Comparison of ENCODE assay signal across 9 mouse cellular contexts in the genomic region with DNA sequence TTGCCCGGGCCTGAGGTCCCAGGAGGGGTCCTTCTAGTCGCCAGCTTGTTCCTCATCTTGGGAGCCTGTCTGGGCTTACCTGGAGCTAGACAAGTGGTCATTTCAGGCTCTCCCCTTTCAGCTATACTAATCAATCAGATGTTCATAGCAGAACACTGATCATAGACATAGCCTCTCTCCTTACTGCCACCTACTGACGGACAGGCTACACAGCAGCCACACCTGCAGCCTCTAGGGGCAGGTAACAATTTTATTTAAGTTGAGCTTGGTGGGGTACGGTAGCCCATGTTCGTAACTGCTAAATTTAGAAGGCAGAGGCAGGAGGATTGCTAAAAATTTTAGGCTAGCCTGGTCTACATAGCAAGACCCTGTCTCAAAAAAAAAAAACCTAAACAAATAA.
DNase-seq lines count a peak whose midpoint lies in the region; ATAC-seq and TF ChIP-seq lines count a peak whose summit lies in the region.
"Had no signal": no experiment of that assay in that cellular context is flagged by ENCODE, and none has a peak within 500 bp of the region (broad histone marks: within the 10 kb centered on the region; RNA-seq: fewer than 3 reads in every experiment).

No protein-coding gene starts in this region.

- H3K4me2 ChIP-seq in kidney, embryonic 15.5 days = no peak overlapping the region
- H3K4me2 ChIP-seq in CH12.LX (ENCODE audit: insufficient read depth, low read depth, poor library complexity, severe bottlenecking) = no peak overlapping the region
- H3K4me2 ChIP-seq: stomach, embryonic 15.5 days had no signal

- CTCF ChIA-PET in Patski (lab: Charles Lee) = interaction anchor here (1.1 to 1.7 kb wide), 5 partner anchors 8 to 217 kb away, joined by 3 to 16 read pairs (median 3); no protein-coding TSS in a partner anchor

- no peaks in the 10 kb centered on the region for H3K79me2 ChIP-seq in CH12.LX (replicated peaks; ENCODE audit: control insufficient read depth, extremely low read depth, insufficient read depth, poor library complexity, severe bottlenecking)

- dilution Hi-C loops in CH12.LX (cut with MboI; ENCODE audit: extremely low pct_ligation_motif_present, extremely low pct_unique_long_range_greater_than_20kb, low sequenced_read_pairs) = no loop called here

- no peaks in the 10 kb centered on the region for H3K27me3 ChIP-seq in kidney, embryonic 15.5 days
- H3K27me3 ChIP-seq in CH12.LX (replicated peaks) (no peaks in the 10 kb centered on the region), Patski (no peaks in the 10 kb centered on the region)
- H3K27me3 ChIP-seq: stomach, embryonic 15.5 days had no signal

- no peaks in the 10 kb centered on the region for H3K36me3 ChIP-seq in kidney, embryonic 15.5 days
- H3K36me3 ChIP-seq in CH12.LX (replicated peaks in 1 of 2; ENCODE audit: control insufficient read depth in 1 of 2, insufficient read depth in 1 of 2, low read length in 1 of 2) = no peaks in the 10 kb centered on the region
- H3K36me3 ChIP-seq: stomach, embryonic 15.5 days had no signal

- H3K27ac ChIP-seq in kidney, embryonic 15.5 days = no peak overlapping the region
- H3K27ac ChIP-seq in CH12.LX (ENCODE audit: insufficient read depth, low read depth) = no peak overlapping the region
- H3K27ac ChIP-seq: stomach, embryonic 15.5 days had no signal

- intact Hi-C loops in heart, postnatal 25 days (cut with DNase I) = no loop called here

- H3K4me3 ChIP-seq in kidney, embryonic 15.5 days (replicated peaks) = no peak overlapping the region
- H3K4me3 ChIP-seq in CH12.LX (replicated peaks in 1 of 3; ENCODE audit: low read depth in 2 of 3, low read length in 2 of 3, poor library complexity in 1 of 3) = no peak overlapping the region
- H3K4me3 ChIP-seq: stomach, embryonic 15.5 days had no signal

- no peak for ATAC-seq in kidney, embryonic 15.5 days (replicated peaks; ENCODE audit: low FRiP score)
- ATAC-seq in Patski = no peak

- H3K4me1 ChIP-seq in kidney, embryonic 15.5 days = 0 out of 2 replicates have a peak, but pooled peaks cover 1% of the 10 kb centered on the region
- peaks cover 0 to 31% of the 10 kb centered on the region in 2 experiments; a peak in 2 of 4 replicates for H3K4me1 ChIP-seq in CH12.LX (ENCODE audit: control insufficient read depth in 1 of 2, insufficient read depth in 2 of 2)

- no peak overlapping the region for H3K9ac ChIP-seq in kidney, embryonic 15.5 days
- no peak overlapping the region for H3K9ac ChIP-seq in CH12.LX (ENCODE audit: insufficient read depth, low read depth)
- H3K9ac ChIP-seq: stomach, embryonic 15.5 days had no signal

- TF ChIP-seq CTCF in CH12.LX (conservative IDR thresholded peaks at IDR 0.05 in 1 of 2, IDR thresholded peaks at IDR 0.05 in 1 of 2; ENCODE audit: low read depth in 2 of 2, low read length in 2 of 2) = peak; percentile 59 to 81
- peak; percentile 59 for TF ChIP-seq CTCF in Patski (IDR thresholded peaks at IDR 0.05)

- H3K9me3 ChIP-seq in kidney, embryonic 15.5 days (replicated peaks) = no peaks in the 10 kb centered on the region
- H3K9me3 ChIP-seq in CH12.LX (replicated peaks; ENCODE audit: low read length) = no peaks in the 10 kb centered on the region
- H3K9me3 ChIP-seq: stomach, embryonic 15.5 days had no signal

- DNase-seq in kidney, adult 9 months = peak; percentile 17
- DNase-seq in CH12.LX (ENCODE audit: extremely low read depth) (peak; percentile 34), Patski (ENCODE audit: low read depth, low spot score) (no peak)
- DNase-seq in kidney, postnatal 36 days = peak; percentile 14 to 48
- no peak for DNase-seq in heart, postnatal 25 days (ENCODE audit: low spot score)
- DNase-seq in spleen, adult 18-20 months = no peak
- no peak for DNase-seq in right cerebral cortex, postnatal 25 days

- WGBS in kidney, embryonic 15.5 days = 46% methylated on average over 5 of the region's 5 CpGs

- POLR2A ChIA-PET in Patski (lab: Charles Lee) = no interaction called here

- in situ Hi-C loops in CH12.LX (cut with MboI; ENCODE audit: low pct_ligation_motif_present, low pct_unique_long_range_greater_than_20kb, low sequenced_read_pairs) = loop anchor here (25.0 kb wide), 1 partner anchor 420 kb away; no protein-coding TSS in a partner anchor
- in situ Hi-C loops in Patski (cut with MboI; ENCODE audit: low pct_unique_long_range_greater_than_20kb) = loop anchor here (25.0 kb wide), 1 partner anchor 420 kb away; no protein-coding TSS in a partner anchor

- no peak for TF ChIP-seq POLR2A in CH12.LX (IDR thresholded peaks at IDR 0.05; ENCODE audit: low read depth, low read length)

- TF ChIP-seq RAD21 in CH12.LX (IDR thresholded peaks at IDR 0.05; ENCODE audit: low read depth, low read length) = no peak; the same call in none of the 2 replicates

- no peak for TF ChIP-seq EP300 in CH12.LX (IDR thresholded peaks at IDR 0.05; ENCODE audit: low read length)

TF ChIP-seq in CH12.LX, 34 proteins besides CTCF, POLR2A, EP300 and RAD21:
- TF ChIP-seq MAX (IDR thresholded peaks at IDR 0.05; ENCODE audit: low read length) (no peak), SMC3 (IDR thresholded peaks at IDR 0.05; ENCODE audit: low read depth, low read length) (0 out of 2 replicates have a peak, but pooled peaks have one; percentile 6)

Comparison
In these comparisons a context has a peak if more than half of its experiments do, and no peak if none do; other contexts are left out.
1. DNase-seq: peak in kidney, adult 9 months (single experiment), CH12.LX (single experiment) and kidney, postnatal 36 days (2 of 2); none in Patski (single experiment), heart, postnatal 25 days (single experiment), spleen, adult 18-20 months (0 of 2) and right cerebral cortex, postnatal 25 days (single experiment).